Mouse (Mus musculus) erythroblast, embryonic 14.5 days (primary cell): ENCODE measurements at regions not wholly inside any gene's neighbourhood (a gene's known extent, or its start where the extent isn't known, plus 50 kb on each side); places are given as distances from the start of the nearest gene placed in this dataset.

Source experiments
- H3K27me3 ChIP-seq: 2 replicates; pipeline ENCODE4 v1.6.1; 2012; ENCODE audit warnings: inconsistent platforms; ENCODE audit not compliant: control insufficient read depth
- H3K36me3 ChIP-seq: 2 replicates; pipeline ENCODE4 v1.6.1; 2012; ENCODE audit warnings: mild to moderate bottlenecking, inconsistent platforms; ENCODE audit not compliant: control insufficient read depth
- H3K4me1 ChIP-seq: 2 replicates; pipeline ENCODE4 v1.6.1; 2012; ENCODE audit warnings: inconsistent platforms; ENCODE audit not compliant: control insufficient read depth
- H3K4me3 ChIP-seq: replicated peaks from 2 replicates; pipeline ENCODE3; 2012; ENCODE audit warnings: moderate library complexity, mild to moderate bottlenecking, inconsistent platforms
- H3K9me3 ChIP-seq: 2 replicates; pipeline ENCODE4 v1.6.1; 2012; ENCODE audit warnings: low read length, inconsistent platforms, mixed read lengths; ENCODE audit not compliant: control insufficient read depth
- GATA1 ChIP-seq: IDR thresholded peaks from 2 replicates; pipeline ENCODE4 v1.6.1; 2012; ENCODE audit warnings: low read length, inconsistent platforms, mixed read lengths
- TAL1 ChIP-seq: IDR thresholded peaks from 3 replicates; pipeline ENCODE4 v1.6.1; 2012; ENCODE audit warnings: low read length, inconsistent platforms, mixed read lengths

DNA sequence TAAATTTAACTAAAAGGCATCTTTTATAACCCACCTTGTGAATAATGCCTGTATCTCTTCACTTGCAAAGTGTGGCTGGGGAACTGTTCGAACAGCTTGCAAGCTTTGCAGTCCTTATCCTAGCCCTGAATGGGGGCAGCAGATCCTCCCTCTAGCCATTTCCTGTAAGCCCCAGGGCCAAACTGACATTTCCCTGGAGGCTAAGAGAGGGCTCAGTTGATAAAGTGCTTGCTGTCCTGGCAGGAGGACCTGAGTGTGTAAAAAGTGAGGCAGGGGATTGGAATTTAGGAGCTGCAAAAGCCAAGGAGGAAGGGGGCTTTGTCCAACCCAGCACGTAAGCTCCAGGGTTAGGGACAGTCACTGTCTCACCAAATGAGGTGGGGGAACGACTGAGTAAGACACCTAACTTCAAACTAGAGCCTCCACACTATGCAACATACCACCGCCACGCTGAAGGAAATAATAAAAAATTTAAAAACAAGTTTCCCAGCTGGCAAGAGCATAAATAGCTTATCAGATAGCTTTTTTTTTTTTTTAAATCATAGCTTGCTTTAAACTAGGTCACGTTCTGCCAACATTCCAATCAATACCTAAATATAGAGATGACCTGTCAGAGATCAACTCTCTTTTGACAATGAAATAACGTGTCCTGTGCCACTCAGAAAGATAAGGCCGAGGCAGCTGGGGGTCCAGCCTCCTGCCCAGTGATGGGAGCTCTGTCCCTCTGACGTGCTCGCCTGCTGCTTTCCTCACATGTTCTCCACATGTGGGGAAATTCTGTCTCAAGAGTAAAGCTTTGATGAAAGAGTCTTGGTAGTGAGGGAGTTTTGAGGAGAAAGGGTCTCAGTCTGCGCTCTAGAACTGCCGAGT is 146.0 kb downstream of the Zfp36l1 start:
- Histone ChIP-seq H3K4me1 (peaks cover 19% of the 10 kb centered on the region), H3K27me3 (peaks cover 42% of the 10 kb centered on the region), H3K36me3 (no peaks in the 10 kb centered on the region), H3K9me3 (no peaks in the 10 kb centered on the region), H3K4me3 (no peak overlapping the region)
- TF ChIP-seq GATA1 = no peak

DNA sequence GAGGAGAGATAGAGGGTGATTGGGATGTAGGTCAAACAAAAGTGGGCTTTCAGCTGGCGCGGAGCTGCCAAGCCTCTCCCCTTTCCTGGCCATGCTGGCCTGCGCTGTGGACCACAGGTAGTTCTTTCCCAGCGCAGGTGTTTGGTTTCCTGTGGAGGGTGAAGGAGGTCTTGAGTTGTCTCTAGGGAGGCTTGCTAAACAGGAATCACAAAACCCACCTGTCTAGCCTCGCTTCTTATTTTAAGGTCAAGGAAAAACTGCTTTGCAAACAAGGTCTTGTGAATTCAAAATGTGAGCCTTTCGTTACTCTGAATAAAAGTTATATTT is 146.6 kb downstream of the Zfp36l1 start:
- TF ChIP-seq GATA1 = no peak
- no peak for TF ChIP-seq TAL1
- Histone ChIP-seq H3K36me3 (no peaks in the 10 kb centered on the region), H3K27me3 (peaks cover 42% of the 10 kb centered on the region), H3K4me1 (peaks cover 16% of the 10 kb centered on the region), H3K4me3 (peak overlapping the region; percentile 54), H3K9me3 (no peaks in the 10 kb centered on the region)

DNA sequence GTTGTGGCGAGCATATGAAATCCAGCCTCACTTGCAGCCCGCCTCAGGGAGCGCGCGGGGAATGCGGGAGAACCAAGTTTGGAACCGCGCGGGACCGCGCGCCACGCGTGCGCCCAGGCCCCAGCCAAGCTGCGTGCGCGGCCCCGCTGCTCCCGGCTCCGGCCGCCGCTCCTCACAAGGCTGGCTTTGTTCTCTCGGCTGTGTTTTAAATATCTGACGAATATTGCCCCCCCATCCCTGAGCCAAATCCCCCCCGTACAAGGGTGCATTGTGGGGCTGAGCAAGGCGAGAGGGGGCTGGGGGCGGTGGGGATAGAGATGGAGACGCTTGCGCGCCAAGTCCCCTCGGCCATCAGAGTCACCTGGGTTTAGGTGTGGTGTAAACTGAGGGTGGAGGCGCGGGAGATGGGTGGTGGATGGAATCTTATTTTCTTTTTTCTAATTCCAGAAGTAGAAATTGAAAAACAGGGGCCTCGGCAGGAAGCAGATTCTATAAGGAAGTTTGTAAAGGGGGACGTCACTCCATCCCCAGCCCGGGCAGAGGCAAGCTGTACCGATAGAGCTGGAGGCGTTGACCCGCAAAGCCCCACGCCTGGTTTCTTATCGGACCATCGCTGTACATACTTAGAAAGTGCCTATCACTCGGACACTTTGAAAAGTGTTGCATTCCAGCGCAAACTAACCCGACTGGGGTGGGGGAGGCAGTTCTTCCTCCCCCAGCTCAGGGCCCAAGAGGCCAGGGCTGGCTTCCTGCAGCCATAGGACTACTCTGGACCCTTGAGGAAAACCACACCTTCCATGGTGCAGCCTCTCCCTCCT is 147.1 kb downstream of the Zfp36l1 start:
- TF ChIP-seq GATA1 (no peak), TAL1 (no peak)
- Histone ChIP-seq H3K4me1 (peaks cover 14% of the 10 kb centered on the region), H3K27me3 (peaks cover 40% of the 10 kb centered on the region), H3K36me3 (no peaks in the 10 kb centered on the region), H3K9me3 (no peaks in the 10 kb centered on the region), H3K4me3 (peak overlapping the region; percentile 54)

DNA sequence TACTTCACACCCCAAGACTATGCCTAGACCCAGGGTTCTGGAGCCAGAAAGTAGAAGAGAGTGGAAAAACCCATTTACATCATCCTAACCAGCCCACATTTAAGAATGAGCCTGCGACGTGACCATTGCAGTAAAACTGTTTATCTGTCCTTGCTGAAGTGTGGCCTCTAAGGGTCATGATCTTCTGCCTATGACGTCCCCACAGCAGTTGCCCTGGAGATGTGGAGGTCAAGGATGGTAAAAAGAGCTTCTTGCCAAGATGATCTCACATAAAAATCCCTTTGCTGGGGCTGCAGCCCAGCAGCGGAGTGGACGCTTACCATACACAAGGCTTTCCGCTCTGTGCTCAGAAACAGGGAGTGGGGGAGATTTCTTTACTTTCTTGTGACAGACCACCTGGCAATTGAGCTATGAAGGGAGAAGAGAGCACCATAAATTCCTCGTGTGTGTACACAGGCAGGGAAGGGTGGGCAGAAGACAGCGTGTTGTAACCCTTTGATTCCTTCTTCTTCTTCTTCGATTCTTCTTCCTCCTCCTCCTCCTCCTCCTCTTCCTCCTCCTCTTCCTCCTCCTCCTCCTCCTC is 149.3 kb downstream of the Zfp36l1 start:
- Histone ChIP-seq H3K36me3 (no peaks in the 10 kb centered on the region), H3K9me3 (no peaks in the 10 kb centered on the region), H3K4me1 (peaks cover 14% of the 10 kb centered on the region), H3K27me3 (peaks cover 38% of the 10 kb centered on the region), H3K4me3 (no peak overlapping the region)
- TF ChIP-seq GATA1 (no peak), TAL1 (no peak)

DNA sequence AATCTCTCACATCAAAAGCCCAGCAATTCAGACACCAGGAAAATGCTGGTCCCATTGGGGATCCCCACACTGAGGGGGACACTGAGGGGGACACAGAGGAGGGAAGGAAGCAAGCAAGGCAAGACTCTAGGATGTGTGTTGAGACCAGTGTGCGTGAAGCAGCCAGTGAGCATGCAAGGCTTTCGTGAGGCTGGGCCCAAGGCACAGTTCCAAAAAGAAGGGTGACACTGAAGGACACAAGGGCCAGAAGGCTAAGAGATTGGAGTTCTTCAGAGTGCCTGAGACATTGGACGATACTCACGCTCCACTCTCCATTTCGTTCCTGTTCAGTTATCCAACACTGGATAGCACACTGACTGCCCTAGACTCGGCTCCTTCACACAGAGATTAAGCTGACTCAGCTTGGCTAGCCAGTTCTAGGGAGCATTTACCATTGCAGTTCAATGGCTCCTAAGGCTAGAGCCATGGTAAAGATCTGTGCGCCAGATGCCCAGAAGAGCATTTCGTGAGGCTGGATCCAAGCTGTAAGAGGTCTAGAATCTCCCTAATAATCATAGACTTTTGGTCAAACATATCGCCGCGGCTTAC is 150.1 kb downstream of the Zfp36l1 start:
- Histone ChIP-seq H3K27me3 (peaks cover 35% of the 10 kb centered on the region), H3K4me1 (peaks cover 14% of the 10 kb centered on the region), H3K4me3 (no peak overlapping the region), H3K36me3 (no peaks in the 10 kb centered on the region), H3K9me3 (no peaks in the 10 kb centered on the region)
- no peak for TF ChIP-seq TAL1
- no peak for TF ChIP-seq GATA1

DNA sequence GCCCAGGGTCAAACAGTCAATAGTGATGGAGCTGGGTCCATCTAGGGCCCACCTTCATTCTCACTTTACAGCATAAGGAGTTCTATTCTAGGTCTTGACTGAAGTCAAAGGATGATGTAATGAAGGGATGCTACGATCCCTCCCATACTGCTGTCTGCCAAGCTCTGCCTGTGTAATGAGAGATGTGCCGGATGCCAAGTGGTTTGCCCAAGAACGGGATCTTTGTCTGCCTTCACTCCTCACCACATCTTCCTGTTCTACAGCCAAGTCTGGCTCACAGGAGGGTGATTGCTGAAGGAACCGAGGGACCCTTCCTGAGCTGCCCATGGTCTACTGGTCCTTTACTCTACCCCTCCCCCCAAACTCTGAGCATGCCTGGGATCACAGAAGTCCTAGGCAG is 150.9 kb downstream of the Zfp36l1 start:
- no peaks in the 10 kb centered on the region for H3K36me3 ChIP-seq
- H3K4me3 ChIP-seq = no peak overlapping the region
- no peaks in the 10 kb centered on the region for H3K9me3 ChIP-seq
- TF ChIP-seq GATA1 = no peak
- no peak for TF ChIP-seq TAL1
- H3K4me1 ChIP-seq = peaks cover 14% of the 10 kb centered on the region
- H3K27me3 ChIP-seq = peaks cover 28% of the 10 kb centered on the region

DNA sequence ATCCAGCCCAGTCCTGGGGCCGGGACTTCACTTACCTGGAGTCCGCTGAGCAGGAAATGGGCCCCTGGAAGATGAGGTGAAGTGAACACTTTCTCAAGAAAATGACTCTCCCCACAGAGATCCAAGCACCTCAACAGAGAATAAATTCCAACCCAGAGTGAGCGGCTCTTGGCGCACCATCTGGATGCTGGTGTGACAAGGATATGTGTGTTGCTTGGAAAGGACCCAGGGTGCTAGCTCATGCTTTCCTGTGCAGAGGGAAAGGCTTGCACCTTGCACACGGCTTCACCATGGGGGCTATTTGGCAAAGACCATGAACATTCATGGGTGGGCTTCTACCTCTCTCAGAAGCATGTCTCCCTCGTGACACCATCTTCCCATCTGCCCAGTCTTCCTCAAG is 151.7 kb downstream of the Zfp36l1 start:
- TF ChIP-seq GATA1 = no peak
- no peak for TF ChIP-seq TAL1
- Histone ChIP-seq H3K4me3 (no peak overlapping the region), H3K36me3 (no peaks in the 10 kb centered on the region), H3K27me3 (peaks cover 22% of the 10 kb centered on the region), H3K4me1 (peaks cover 12% of the 10 kb centered on the region), H3K9me3 (no peaks in the 10 kb centered on the region)

DNA sequence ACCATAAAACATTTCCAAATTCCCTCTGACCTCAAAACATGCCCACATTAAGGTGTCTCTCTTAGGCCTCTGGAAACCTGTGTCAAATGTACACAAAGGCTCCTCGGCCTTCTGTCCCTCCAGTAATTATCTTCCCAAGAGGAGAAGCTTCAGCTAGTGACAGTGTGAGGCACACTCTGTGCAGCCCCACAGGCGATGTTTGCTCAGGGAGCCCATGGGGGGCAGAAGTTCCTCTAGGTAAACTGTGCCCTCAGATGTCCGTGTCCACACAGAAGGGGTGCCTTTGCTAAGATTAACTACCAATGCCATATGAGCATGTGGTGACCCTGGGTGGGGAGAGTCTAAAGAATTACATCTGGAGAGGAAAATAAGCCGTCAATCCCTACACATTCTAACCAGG is 152.4 kb downstream of the Zfp36l1 start:
- no peak for TF ChIP-seq GATA1
- no peak for TF ChIP-seq TAL1
- Histone ChIP-seq H3K27me3 (peaks cover 16% of the 10 kb centered on the region), H3K36me3 (no peaks in the 10 kb centered on the region), H3K4me3 (no peak overlapping the region), H3K4me1 (peaks cover 5% of the 10 kb centered on the region), H3K9me3 (no peaks in the 10 kb centered on the region)
